Mouse (Mus musculus): ENCODE measurements around the gene Dnah8. TPM values are rescaled to one million over a fixed set of nuclear protein-coding genes. Genes with fewer than 3 reads are reported as not detected.

The Dnah8 gene
- polyA plus RNA-seq, 1 experiment from 2014 or later, result 6.1 TPM

- H3K9me3 ChIP-seq, result 0 out of 2 replicates have a peak, but pooled peaks cover 8% of the 10 kb centered on the region
- H3K4me3 ChIP-seq, result no peak overlapping the region
- no peak for ATAC-seq (ENCODE audit: borderline replicate concordance, extremely low read depth, low FRiP score, low TSS enrichment)
- H3K36me3 ChIP-seq, result no peaks in the 10 kb centered on the region
- H3K27ac ChIP-seq, result no peak overlapping the region
- H3K4me2 ChIP-seq, result no peak overlapping the region
- H3K9ac ChIP-seq, result no peak overlapping the region
- WGBS, result 87% methylated on average over 8 of the region's 8 CpGs
- H3K4me1 ChIP-seq, result no peaks in the 10 kb centered on the region
- H3K27me3 ChIP-seq, result no peaks in the 10 kb centered on the region
Observed at GRCm38 (mm10) chr17:30764276-30764675, 140.1 kb downstream of the Dnah8 start.

- Histone ChIP-seq H3K36me3 (no peaks in the 10 kb centered on the region), H3K4me2 (no peak overlapping the region), H3K9me3 (no peaks in the 10 kb centered on the region), H3K9ac (no peak overlapping the region), H3K4me1 (no peaks in the 10 kb centered on the region), H3K27ac (no peak overlapping the region), H3K4me3 (no peak overlapping the region), H3K27me3 (no peaks in the 10 kb centered on the region)
- ATAC-seq (ENCODE audit: borderline replicate concordance, extremely low read depth, low FRiP score, low TSS enrichment), result no peak
Observed at GRCm38 (mm10) chr17:30774416-30774815, 150.3 kb downstream of the Dnah8 start.

GRCm38 (mm10) chr17:30775096-30775495, 150.9 kb downstream of the Dnah8 start:
- H3K4me2 ChIP-seq, result no peak overlapping the region
- H3K9me3 ChIP-seq, result no peaks in the 10 kb centered on the region
- H3K4me1 ChIP-seq, result no peaks in the 10 kb centered on the region
- no peak for ATAC-seq (ENCODE audit: borderline replicate concordance, extremely low read depth, low FRiP score, low TSS enrichment)
- H3K9ac ChIP-seq, result no peak overlapping the region
- WGBS, result 33% methylated on average over 5 of the region's 5 CpGs
- H3K27ac ChIP-seq, result no peak overlapping the region
- H3K36me3 ChIP-seq, result no peaks in the 10 kb centered on the region
- H3K4me3 ChIP-seq, result no peak overlapping the region
- no peaks in the 10 kb centered on the region for H3K27me3 ChIP-seq

- no peak overlapping the region for H3K9ac ChIP-seq
- no peaks in the 10 kb centered on the region for H3K36me3 ChIP-seq
- no peak overlapping the region for H3K27ac ChIP-seq
- no peaks in the 10 kb centered on the region for H3K27me3 ChIP-seq
- H3K9me3 ChIP-seq, result no peaks in the 10 kb centered on the region
- H3K4me1 ChIP-seq, result no peaks in the 10 kb centered on the region
- WGBS, result 68% methylated on average over 8 of the region's 8 CpGs
- H3K4me3 ChIP-seq, result no peak overlapping the region
- no peak for ATAC-seq (ENCODE audit: borderline replicate concordance, extremely low read depth, low FRiP score, low TSS enrichment)
- no peak overlapping the region for H3K4me2 ChIP-seq
Observed at GRCm38 (mm10) chr17:30781046-30781445, 156.9 kb downstream of the Dnah8 start.

- Histone ChIP-seq H3K27me3 (no peaks in the 10 kb centered on the region), H3K27ac (no peak overlapping the region), H3K4me1 (no peaks in the 10 kb centered on the region), H3K9me3 (no peaks in the 10 kb centered on the region), H3K36me3 (no peaks in the 10 kb centered on the region), H3K9ac (no peak overlapping the region), H3K4me2 (no peak overlapping the region), H3K4me3 (no peak overlapping the region)
- ATAC-seq (ENCODE audit: borderline replicate concordance, extremely low read depth, low FRiP score, low TSS enrichment), result no peak
- 56% methylated on average over 14 of the region's 14 CpGs for WGBS
Observed at GRCm38 (mm10) chr17:30782286-30782685, 158.1 kb downstream of the Dnah8 start.

- Histone ChIP-seq H3K9ac (no peak overlapping the region), H3K4me1 (no peaks in the 10 kb centered on the region), H3K27ac (no peak overlapping the region), H3K4me2 (no peak overlapping the region), H3K9me3 (no peaks in the 10 kb centered on the region), H3K36me3 (no peaks in the 10 kb centered on the region), H3K27me3 (no peaks in the 10 kb centered on the region), H3K4me3 (no peak overlapping the region)
- no peak for ATAC-seq (ENCODE audit: borderline replicate concordance, extremely low read depth, low FRiP score, low TSS enrichment)
- 87% methylated on average over 8 of the region's 8 CpGs for WGBS
Observed at GRCm38 (mm10) chr17:30788361-30788760, 164.2 kb downstream of the Dnah8 start.

GRCm38 (mm10) chr17:30790816-30791215, 166.7 kb downstream of the Dnah8 start:
- 77% methylated on average over 7 of the region's 7 CpGs for WGBS
- H3K4me3 ChIP-seq, result no peak overlapping the region
- ATAC-seq (ENCODE audit: borderline replicate concordance, extremely low read depth, low FRiP score, low TSS enrichment), result no peak
- H3K36me3 ChIP-seq, result no peaks in the 10 kb centered on the region
- no peak overlapping the region for H3K27ac ChIP-seq
- no peak overlapping the region for H3K9ac ChIP-seq
- no peaks in the 10 kb centered on the region for H3K27me3 ChIP-seq
- no peaks in the 10 kb centered on the region for H3K9me3 ChIP-seq
- H3K4me1 ChIP-seq, result no peaks in the 10 kb centered on the region
- no peak overlapping the region for H3K4me2 ChIP-seq

GRCm38 (mm10) chr17:30792396-30792795, 168.2 kb downstream of the Dnah8 start:
- H3K9ac ChIP-seq, result no peak overlapping the region
- 89% methylated on average over 6 of the region's 6 CpGs for WGBS
- H3K4me2 ChIP-seq, result no peak overlapping the region
- no peaks in the 10 kb centered on the region for H3K4me1 ChIP-seq
- no peak for ATAC-seq (ENCODE audit: borderline replicate concordance, extremely low read depth, low FRiP score, low TSS enrichment)
- no peaks in the 10 kb centered on the region for H3K9me3 ChIP-seq
- no peak overlapping the region for H3K4me3 ChIP-seq
- no peak overlapping the region for H3K27ac ChIP-seq
- H3K36me3 ChIP-seq, result no peaks in the 10 kb centered on the region
- no peaks in the 10 kb centered on the region for H3K27me3 ChIP-seq

GRCm38 (mm10) chr17:30796616-30797015, 172.5 kb downstream of the Dnah8 start:
- Histone ChIP-seq H3K4me1 (no peaks in the 10 kb centered on the region), H3K9me3 (no peaks in the 10 kb centered on the region), H3K27ac (no peak overlapping the region), H3K9ac (no peak overlapping the region), H3K4me2 (no peak overlapping the region), H3K36me3 (no peaks in the 10 kb centered on the region), H3K27me3 (no peaks in the 10 kb centered on the region), H3K4me3 (no peak overlapping the region)
- WGBS, result 74% methylated on average over 4 of the region's 4 CpGs
- no peak for ATAC-seq (ENCODE audit: borderline replicate concordance, extremely low read depth, low FRiP score, low TSS enrichment)

- Histone ChIP-seq H3K9ac (no peak overlapping the region), H3K4me3 (no peak overlapping the region), H3K4me2 (no peak overlapping the region), H3K27ac (no peak overlapping the region), H3K9me3 (no peaks in the 10 kb centered on the region), H3K27me3 (no peaks in the 10 kb centered on the region), H3K36me3 (no peaks in the 10 kb centered on the region), H3K4me1 (no peaks in the 10 kb centered on the region)
- no peak for ATAC-seq (ENCODE audit: borderline replicate concordance, extremely low read depth, low FRiP score, low TSS enrichment)
- 82% methylated on average over 19 of the region's 19 CpGs for WGBS
Observed at GRCm38 (mm10) chr17:30800261-30800985, 176.3 kb downstream of the Dnah8 start.

GRCm38 (mm10) chr17:30803668-30804067, 179.5 kb downstream of the Dnah8 start:
- Histone ChIP-seq H3K36me3 (no peaks in the 10 kb centered on the region), H3K4me3 (no peak overlapping the region), H3K27me3 (no peaks in the 10 kb centered on the region), H3K4me2 (no peak overlapping the region), H3K4me1 (no peaks in the 10 kb centered on the region), H3K9ac (no peak overlapping the region), H3K27ac (no peak overlapping the region), H3K9me3 (no peaks in the 10 kb centered on the region)
- no peak for ATAC-seq (ENCODE audit: borderline replicate concordance, extremely low read depth, low FRiP score, low TSS enrichment)
- WGBS, result 90% methylated on average over 9 of the region's 9 CpGs

GRCm38 (mm10) chr17:30804955-30805354, 180.8 kb downstream of the Dnah8 start:
- H3K36me3 ChIP-seq, result no peaks in the 10 kb centered on the region
- ATAC-seq (ENCODE audit: borderline replicate concordance, extremely low read depth, low FRiP score, low TSS enrichment), result no peak
- 61% methylated on average over 8 of the region's 8 CpGs for WGBS

More at GRCm38 (mm10) chr17:30804955-30805354, 180.8 kb downstream of the Dnah8 start:
- H3K27ac ChIP-seq, result no peak overlapping the region
- H3K4me3 ChIP-seq, result no peak overlapping the region
- H3K27me3 ChIP-seq, result no peaks in the 10 kb centered on the region
- H3K9me3 ChIP-seq, result no peaks in the 10 kb centered on the region
- H3K9ac ChIP-seq, result no peak overlapping the region
- H3K4me1 ChIP-seq, result no peaks in the 10 kb centered on the region
- no peak overlapping the region for H3K4me2 ChIP-seq
